Mouse (Mus musculus): ENCODE measurements around the gene Osbpl8. TPM values are rescaled to one million over a fixed set of nuclear protein-coding genes. Genes with fewer than 3 reads are reported as not detected.
A peak's percentile ranks its signal among the peaks of the same experiment; 100 is the strongest.
"Not testable (repeated sequence)": the region's sequence is repeated elsewhere in the genome, so short reads cannot be mapped to it uniquely, and the experiment has no call there.

Gene Osbpl8
- polyA plus RNA-seq, 1 experiment from 2014 or later: 32.8 TPM

DNA sequence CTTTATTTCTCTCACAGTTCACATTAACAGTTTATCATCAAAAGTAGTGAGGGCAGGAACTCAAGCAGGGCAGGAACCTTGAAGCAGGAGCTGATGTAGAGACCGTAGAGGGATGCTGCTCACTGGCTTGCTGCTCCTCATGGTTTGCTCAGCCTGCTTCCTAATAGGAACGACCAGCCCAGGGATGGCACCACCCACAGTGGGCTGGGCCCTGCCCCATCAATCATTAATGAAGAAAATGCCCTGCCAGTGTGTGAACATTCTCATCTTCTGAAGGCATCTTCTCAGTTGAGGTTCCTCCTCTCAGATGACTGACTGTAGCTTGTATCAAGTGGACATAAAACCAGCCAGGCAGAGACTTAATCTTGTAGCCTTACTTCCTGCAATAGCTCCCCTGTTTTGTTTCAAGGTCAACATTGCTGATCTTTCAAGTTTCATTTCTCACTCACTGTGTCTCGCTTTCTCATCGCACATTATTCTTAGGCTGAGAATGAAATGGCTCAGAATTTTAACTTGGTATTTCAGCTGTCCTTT lies 24.5 kb downstream of the Osbpl8 start:
- Histone ChIP-seq H3K27me3 (no peaks in the 10 kb centered on the region), H3K27ac (peak overlapping the region; percentile 45), H3K4me1 (replicated peaks) (peaks cover 58% of the 10 kb centered on the region), H3K4me3 (no peak overlapping the region), H3K9ac (no peak overlapping the region), H3K4me2 (no peak overlapping the region), H3K36me3 (no peaks in the 10 kb centered on the region), H3K9me3 (replicated peaks) (no peaks in the 10 kb centered on the region)
- ATAC-seq (replicated peaks; ENCODE audit: insufficient number of reproducible peaks, insufficient read depth, low FRiP score, low read depth): no peak
- WGBS: 59% methylated on average over 4 of the region's 4 CpGs

DNA sequence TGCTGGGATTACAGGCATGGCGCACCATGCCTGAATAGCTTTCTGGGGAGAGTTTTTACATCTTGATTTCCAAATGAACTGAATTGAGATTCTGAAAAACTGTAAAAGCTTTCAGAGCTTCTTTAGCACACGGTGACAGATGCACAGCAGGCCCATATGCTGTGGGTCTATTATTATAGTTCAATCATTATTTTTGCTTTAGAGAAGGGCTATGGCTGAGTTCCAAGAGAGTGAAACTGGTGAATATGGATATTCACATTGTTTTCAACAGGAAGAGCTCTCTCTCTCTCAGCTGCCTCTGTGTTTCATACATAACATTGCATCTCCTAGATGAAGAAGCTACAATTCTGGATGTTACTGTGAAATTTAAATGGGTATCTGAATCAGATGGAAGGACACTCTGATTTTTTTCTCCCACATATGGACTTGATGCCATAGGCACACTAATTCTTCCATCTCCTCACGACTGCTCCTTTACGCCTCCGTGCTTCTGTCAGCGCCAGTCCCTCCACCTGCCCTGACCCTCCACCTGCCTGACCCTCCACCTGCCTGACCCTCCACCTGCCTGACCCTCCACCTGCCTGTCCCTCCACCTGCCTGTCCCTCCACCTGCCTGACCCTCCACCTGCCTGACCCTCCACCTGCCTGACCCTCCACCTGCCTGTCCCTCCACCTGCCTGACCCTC lies 25.7 kb downstream of the Osbpl8 start:
- no peak for ATAC-seq (replicated peaks; ENCODE audit: insufficient number of reproducible peaks, insufficient read depth, low FRiP score, low read depth)
- Histone ChIP-seq H3K9me3 (replicated peaks) (no peaks in the 10 kb centered on the region), H3K4me3 (no peak overlapping the region), H3K27me3 (no peaks in the 10 kb centered on the region), H3K9ac (no peak overlapping the region), H3K4me1 (replicated peaks) (peaks cover 48% of the 10 kb centered on the region), H3K4me2 (no peak overlapping the region), H3K27ac (no peak overlapping the region), H3K36me3 (no peaks in the 10 kb centered on the region)
- 84% methylated on average over 6 of the region's 6 CpGs for WGBS

DNA sequence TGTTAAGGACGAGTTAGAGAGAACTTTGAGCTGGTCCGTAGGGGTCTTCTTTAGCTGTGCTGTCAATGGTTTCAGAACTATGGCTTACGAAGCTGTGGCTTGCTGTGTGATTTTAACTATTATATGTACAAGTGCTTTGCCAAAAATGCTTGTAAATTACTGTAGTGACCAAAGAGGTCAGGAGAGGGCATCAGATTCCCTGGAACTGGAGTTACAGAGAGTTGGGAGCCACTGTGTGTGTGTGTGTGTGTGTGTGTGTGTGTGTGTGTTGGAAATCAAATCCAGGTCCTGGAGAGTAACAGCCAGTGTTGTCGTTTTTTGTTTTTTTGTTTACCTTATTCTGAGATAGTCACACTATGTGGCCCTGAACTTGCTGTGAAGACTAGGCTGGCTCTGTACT lies 29.0 kb downstream of the Osbpl8 start:
- 65% methylated on average over 4 of the region's 4 CpGs for WGBS
- H3K4me2 ChIP-seq: no peak overlapping the region
- H3K9me3 ChIP-seq (replicated peaks): no peaks in the 10 kb centered on the region
- H3K4me1 ChIP-seq (replicated peaks): peaks cover 38% of the 10 kb centered on the region
- no peak for ATAC-seq (replicated peaks; ENCODE audit: insufficient number of reproducible peaks, insufficient read depth, low FRiP score, low read depth)
- no peak overlapping the region for H3K9ac ChIP-seq
- peaks cover 5% of the 10 kb centered on the region; the same call in 1 of the 2 replicates for H3K36me3 ChIP-seq
- no peak overlapping the region for H3K27ac ChIP-seq
- no peaks in the 10 kb centered on the region for H3K27me3 ChIP-seq
- H3K4me3 ChIP-seq: no peak overlapping the region

DNA sequence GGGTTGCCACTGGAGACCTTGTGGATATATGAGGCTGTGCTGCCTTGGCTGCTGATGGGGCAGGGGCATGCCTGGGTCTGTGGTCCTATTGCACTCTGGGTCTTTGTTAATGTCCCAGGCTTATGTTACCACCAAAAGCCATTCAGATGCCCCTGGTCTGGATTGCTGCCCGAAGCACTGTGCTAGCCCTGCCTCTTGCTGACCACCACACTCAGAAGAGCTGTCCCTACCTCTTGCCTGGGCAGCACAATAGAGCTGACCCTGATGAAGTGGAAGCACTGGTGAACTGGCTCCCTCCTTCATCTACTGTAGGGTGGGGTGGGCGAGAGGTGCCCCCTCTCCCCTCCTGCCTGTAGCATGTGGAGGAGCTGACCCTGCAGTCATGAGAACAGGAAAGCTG lies 31.6 kb downstream of the Osbpl8 start:
- Histone ChIP-seq H3K4me3 (no peak overlapping the region), H3K4me2 (no peak overlapping the region), H3K36me3 (peaks cover 5% of the 10 kb centered on the region; the same call in 1 of the 2 replicates), H3K9me3 (replicated peaks) (no peaks in the 10 kb centered on the region), H3K9ac (no peak overlapping the region), H3K27me3 (no peaks in the 10 kb centered on the region), H3K27ac (no peak overlapping the region), H3K4me1 (replicated peaks) (peaks cover 35% of the 10 kb centered on the region)
- 90% methylated on average over 2 of the region's 2 CpGs for WGBS
- ATAC-seq (replicated peaks; ENCODE audit: insufficient number of reproducible peaks, insufficient read depth, low FRiP score, low read depth): no peak

- H3K9ac ChIP-seq; H3K27ac ChIP-seq; H3K36me3 ChIP-seq; H3K4me3 ChIP-seq; H3K27me3 ChIP-seq; H3K4me2 ChIP-seq; H3K9me3 ChIP-seq (replicated peaks); ATAC-seq (replicated peaks; ENCODE audit: insufficient number of reproducible peaks, insufficient read depth, low FRiP score, low read depth): not testable (repeated sequence)
- 61% methylated on average over 5 of the region's 5 CpGs for WGBS
- H3K4me1 ChIP-seq (replicated peaks): peaks cover 22% of the 10 kb centered on the region
These were observed 34.2 kb downstream of the Osbpl8 start for GRCm38 (mm10) chr10:111198705-111199104.

DNA sequence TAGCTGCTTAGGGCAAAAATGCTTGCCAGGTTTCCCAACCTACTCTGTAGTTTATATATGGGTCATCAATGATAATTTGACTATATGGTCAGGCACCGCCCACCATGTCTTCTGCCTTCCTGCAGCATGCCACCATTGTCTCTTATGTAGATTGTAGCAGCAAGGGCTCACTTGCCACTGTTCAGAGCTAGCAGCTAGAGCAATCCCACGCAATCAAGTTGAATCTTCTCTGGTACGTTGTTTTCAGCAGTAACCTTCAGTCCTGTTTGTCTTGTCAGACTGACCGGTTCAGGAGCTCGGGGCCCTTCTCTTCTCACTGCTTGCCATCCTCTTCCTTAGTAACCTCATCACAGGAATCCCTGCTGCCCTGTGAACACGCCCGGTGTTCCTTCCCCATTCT lies 36.6 kb downstream of the Osbpl8 start:
- no peak overlapping the region for H3K9ac ChIP-seq
- peaks cover 11% of the 10 kb centered on the region; the same call in 1 of the 2 replicates for H3K36me3 ChIP-seq
- H3K9me3 ChIP-seq (replicated peaks): no peaks in the 10 kb centered on the region

DNA sequence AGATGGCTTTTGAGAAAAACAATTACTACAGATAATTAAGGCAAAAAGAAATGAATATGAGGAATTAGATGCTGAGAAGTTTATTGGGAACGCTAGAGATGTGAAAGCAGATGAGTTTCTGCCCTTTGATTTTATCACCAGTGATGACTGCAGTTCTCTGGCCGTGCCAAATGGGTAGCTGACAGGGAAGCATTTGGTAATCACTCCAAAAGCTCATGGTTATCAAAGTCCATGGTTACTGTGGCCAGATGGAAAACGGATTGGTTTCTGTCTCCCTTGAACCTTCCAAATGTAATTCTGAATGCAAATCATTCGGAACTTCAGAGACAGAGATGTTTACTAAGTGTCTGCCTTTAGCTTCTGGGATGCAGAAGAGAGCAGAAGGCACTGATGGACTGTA lies 37.1 kb downstream of the Osbpl8 start:
- no peak for ATAC-seq (replicated peaks; ENCODE audit: insufficient number of reproducible peaks, insufficient read depth, low FRiP score, low read depth)
- WGBS: 72% methylated on average over 4 of the region's 4 CpGs
- H3K4me3 ChIP-seq: no peak overlapping the region

More for the DNA sequence above, 36.6 kb downstream of the Osbpl8 start:
- 81% methylated on average over 7 of the region's 7 CpGs for WGBS
- no peak for ATAC-seq (replicated peaks; ENCODE audit: insufficient number of reproducible peaks, insufficient read depth, low FRiP score, low read depth)
- Histone ChIP-seq H3K4me1 (replicated peaks) (peaks cover 19% of the 10 kb centered on the region), H3K4me3 (no peak overlapping the region), H3K4me2 (no peak overlapping the region), H3K27ac (no peak overlapping the region), H3K27me3 (no peaks in the 10 kb centered on the region)

DNA sequence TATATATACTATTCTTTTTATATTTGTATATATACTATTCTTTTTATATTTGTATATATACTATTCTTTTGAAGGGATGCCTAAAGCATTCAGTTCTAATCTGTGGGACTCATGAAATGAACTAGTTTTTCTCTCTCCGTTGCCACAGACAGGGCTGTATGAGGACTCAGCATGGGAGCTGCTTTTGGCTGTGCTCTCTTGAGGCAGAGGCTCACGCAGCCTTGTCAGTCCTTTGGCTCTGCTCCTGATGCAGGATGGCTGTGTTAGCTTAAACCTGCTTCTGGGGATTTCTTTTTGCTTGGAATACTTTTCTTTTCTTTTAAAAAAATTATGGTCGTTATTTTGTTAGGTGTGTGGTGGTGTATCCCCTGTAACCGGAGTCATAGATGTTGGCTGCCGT lies 39.5 kb downstream of the Osbpl8 start:
- WGBS: 81% methylated on average over 5 of the region's 5 CpGs
- ATAC-seq (replicated peaks; ENCODE audit: insufficient number of reproducible peaks, insufficient read depth, low FRiP score, low read depth): no peak
- H3K4me3 ChIP-seq: no peak overlapping the region
- no peak overlapping the region for H3K9ac ChIP-seq
- 0 out of 2 replicates have a peak, but pooled peaks cover 6% of the 10 kb centered on the region for H3K36me3 ChIP-seq
- H3K27me3 ChIP-seq: no peaks in the 10 kb centered on the region
- no peak overlapping the region for H3K4me2 ChIP-seq
- peaks cover 15% of the 10 kb centered on the region; the same call in 1 of the 2 replicates for H3K4me1 ChIP-seq (replicated peaks)
- H3K9me3 ChIP-seq (replicated peaks): no peaks in the 10 kb centered on the region
- no peak overlapping the region for H3K27ac ChIP-seq

More for the DNA sequence above, 37.1 kb downstream of the Osbpl8 start:
- Histone ChIP-seq H3K36me3 (peaks cover 10% of the 10 kb centered on the region; the same call in 1 of the 2 replicates), H3K27ac (no peak overlapping the region), H3K9ac (no peak overlapping the region), H3K9me3 (replicated peaks) (no peaks in the 10 kb centered on the region), H3K4me1 (replicated peaks) (peaks cover 15% of the 10 kb centered on the region; the same call in 1 of the 2 replicates), H3K27me3 (no peaks in the 10 kb centered on the region), H3K4me2 (no peak overlapping the region)

GRCm38 (mm10) chr10:111205421-111205820 lies 40.9 kb downstream of the Osbpl8 start:
- Histone ChIP-seq H3K4me3 (no peak overlapping the region), H3K9ac (no peak overlapping the region), H3K9me3 (replicated peaks) (no peaks in the 10 kb centered on the region), H3K36me3 (0 out of 2 replicates have a peak, but pooled peaks cover 6% of the 10 kb centered on the region), H3K27me3 (no peaks in the 10 kb centered on the region), H3K27ac (no peak overlapping the region), H3K4me2 (no peak overlapping the region), H3K4me1 (replicated peaks) (0 out of 2 replicates have a peak, but pooled peaks cover 10% of the 10 kb centered on the region)
- 91% methylated on average over 2 of the region's 2 CpGs for WGBS
- ATAC-seq (replicated peaks; ENCODE audit: insufficient number of reproducible peaks, insufficient read depth, low FRiP score, low read depth): no peak

- no peak for ATAC-seq (replicated peaks; ENCODE audit: insufficient number of reproducible peaks, insufficient read depth, low FRiP score, low read depth)
- no peak overlapping the region for H3K27ac ChIP-seq
- no peak overlapping the region for H3K9ac ChIP-seq
- 82% methylated on average over 9 of the region's 9 CpGs for WGBS
- H3K36me3 ChIP-seq: 0 out of 2 replicates have a peak, but pooled peaks cover 6% of the 10 kb centered on the region
- no peak overlapping the region for H3K4me2 ChIP-seq
- no peaks in the 10 kb centered on the region for H3K27me3 ChIP-seq
- no peaks in the 10 kb centered on the region for H3K9me3 ChIP-seq (replicated peaks)
- H3K4me1 ChIP-seq (replicated peaks): peaks cover 5% of the 10 kb centered on the region; the same call in 1 of the 2 replicates
- H3K4me3 ChIP-seq: no peak overlapping the region
These were observed 42.8 kb downstream of the Osbpl8 start for GRCm38 (mm10) chr10:111207386-111207785.

DNA sequence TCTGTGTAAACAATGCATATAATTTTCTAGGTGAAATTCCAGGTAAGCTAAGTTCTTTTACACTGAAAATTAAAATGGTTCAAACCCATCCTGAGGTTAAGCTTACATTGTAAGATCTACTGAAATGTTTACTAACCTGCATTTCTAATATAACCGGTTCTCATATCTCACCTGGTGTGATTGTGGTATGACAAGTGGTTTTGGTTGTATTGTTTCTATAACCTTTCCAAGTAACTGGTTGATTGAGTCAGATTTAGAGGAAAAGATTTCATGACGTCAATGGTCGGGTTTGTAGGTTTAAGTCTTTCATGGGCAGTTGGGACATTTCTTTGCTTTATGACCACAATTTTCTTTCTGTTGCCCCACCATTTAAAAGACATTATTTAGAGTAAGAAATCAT lies 49.5 kb downstream of the Osbpl8 start:
- Histone ChIP-seq H3K4me1 (replicated peaks) (peaks cover 12% of the 10 kb centered on the region; the same call in 1 of the 2 replicates), H3K9me3 (replicated peaks) (no peaks in the 10 kb centered on the region), H3K9ac (no peak overlapping the region), H3K4me3 (no peak overlapping the region), H3K36me3 (no peaks in the 10 kb centered on the region), H3K4me2 (no peak overlapping the region), H3K27me3 (no peaks in the 10 kb centered on the region), H3K27ac (no peak overlapping the region)
- 84% methylated on average over 3 of the region's 3 CpGs for WGBS
- ATAC-seq (replicated peaks; ENCODE audit: insufficient number of reproducible peaks, insufficient read depth, low FRiP score, low read depth): no peak

- Histone ChIP-seq H3K27ac (no peak overlapping the region), H3K36me3 (no peaks in the 10 kb centered on the region; the same call in 1 of the 2 replicates), H3K9ac (no peak overlapping the region), H3K9me3 (replicated peaks) (no peaks in the 10 kb centered on the region), H3K4me1 (replicated peaks) (peaks cover 12% of the 10 kb centered on the region; the same call in 1 of the 2 replicates), H3K4me2 (no peak overlapping the region), H3K27me3 (no peaks in the 10 kb centered on the region), H3K4me3 (no peak overlapping the region)
- WGBS: 69% methylated on average over 2 of the region's 2 CpGs
- no peak for ATAC-seq (replicated peaks; ENCODE audit: insufficient number of reproducible peaks, insufficient read depth, low FRiP score, low read depth)
These were observed 50.1 kb downstream of the Osbpl8 start for GRCm38 (mm10) chr10:111214696-111215095.

All from heart, embryonic 15.5 days (tissue).